Mouse (Mus musculus): ENCODE measurements around the gene Tenm4.

GRCm38 (mm10) chr7:96760208-96760607 lies 589.2 kb downstream of the Tenm4 start:
- TF ChIP-seq EP300 (IDR thresholded peaks at IDR 0.05; ENCODE audit: low read depth) (no peak), CTCF (IDR thresholded peaks at IDR 0.05; ENCODE audit: low read depth) (no peak)

Data from heart, postnatal 0 days (tissue).